Mouse (Mus musculus) megakaryocyte-erythroid progenitor cell, adult 5-6 weeks (primary cell): ENCODE data around the gene Apon. TPM values are rescaled to one million over a fixed set of nuclear protein-coding genes. Genes with fewer than 3 reads are reported as not detected.
"Not testable (repeated sequence)": the region's sequence is repeated elsewhere in the genome, so short reads cannot be mapped to it uniquely, and the experiment has no call there.

ENCODE experiments used
- ATAC-seq: replicated peaks from 2 replicates; pipeline ENCODE4 v1.8.0; 2016; ENCODE audit warnings: mild to moderate bottlenecking, inconsistent platforms; ENCODE audit not compliant: severe bottlenecking, poor library complexity, low FRiP score, low TSS enrichment
- total RNA-seq, 2 experiments: library from RNA; stranded (forward) in 1 of 2; stranded (reverse) in 1 of 2; fragments of 200-1000, 215-1000 nt in 1 of 2; fragments of >200 nt in 1 of 2; fragmentation: Nextera tagmentation in 1 of 2; gene quantifications; 2 replicates each; pipeline ENCODE4 v1.2.3; 2014 to 2017

Apon gene
- total RNA-seq, 2 experiments from 2014 or later, result 1.7 TPM; not detected in 1

DNA sequence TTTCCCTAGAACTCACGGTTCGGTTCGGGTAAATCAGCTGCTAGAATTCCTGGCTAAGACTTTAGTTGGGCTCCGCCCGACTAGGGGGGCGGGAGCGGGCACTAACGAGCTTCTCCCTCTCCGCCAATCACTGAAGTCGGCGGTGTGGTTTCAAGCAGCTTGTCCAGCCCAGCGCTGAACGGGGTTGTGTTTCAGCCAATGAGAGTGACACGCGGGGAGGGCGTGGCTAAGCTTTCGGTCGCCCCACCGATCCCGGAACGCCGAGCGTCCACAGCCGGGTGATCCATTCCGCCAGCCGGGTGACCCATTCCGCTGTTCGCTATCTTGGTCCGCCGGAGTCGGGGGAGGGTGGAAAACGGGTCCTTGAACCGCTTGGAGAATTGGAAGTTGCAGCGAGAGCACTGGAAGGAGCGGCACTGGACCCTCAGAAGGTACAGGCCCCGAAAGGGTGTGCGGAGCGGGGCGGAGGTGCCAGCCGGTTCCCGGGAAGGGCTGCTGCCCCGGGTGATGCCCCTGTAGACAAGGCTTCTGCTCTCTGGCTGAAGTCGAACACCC lies 16.5 kb downstream of the Apon start, which contains the start of gene Stat2:
Gene Stat2 (plus strand): TSS at position 273 of the 555 bp plus-strand sequence.
- ATAC-seq, result peak; percentile 98

GRCm38 (mm10) chr10:128270866-128271265 lies 17.0 kb downstream of the Apon start:
- no peak for ATAC-seq

DNA sequence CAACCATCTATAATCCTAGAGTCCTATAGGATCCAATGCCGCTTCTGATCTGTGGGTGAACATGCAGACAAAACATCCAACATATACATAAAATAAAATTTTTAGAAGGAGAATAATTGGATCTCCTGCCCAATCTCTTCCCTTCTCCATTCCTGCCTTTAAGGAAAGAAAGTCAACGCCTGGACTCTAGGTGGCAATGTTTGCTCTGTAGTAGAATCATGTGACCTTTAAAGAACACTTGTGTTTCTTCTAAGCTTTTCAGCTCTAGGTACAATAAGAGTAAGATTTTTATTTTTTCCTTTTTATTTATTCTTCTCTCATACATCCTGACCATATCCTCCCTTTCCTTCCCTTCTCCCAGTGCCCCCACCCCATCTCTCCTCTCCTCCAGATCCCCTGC lies 18.0 kb downstream of the Apon start:
- no peak for ATAC-seq

DNA sequence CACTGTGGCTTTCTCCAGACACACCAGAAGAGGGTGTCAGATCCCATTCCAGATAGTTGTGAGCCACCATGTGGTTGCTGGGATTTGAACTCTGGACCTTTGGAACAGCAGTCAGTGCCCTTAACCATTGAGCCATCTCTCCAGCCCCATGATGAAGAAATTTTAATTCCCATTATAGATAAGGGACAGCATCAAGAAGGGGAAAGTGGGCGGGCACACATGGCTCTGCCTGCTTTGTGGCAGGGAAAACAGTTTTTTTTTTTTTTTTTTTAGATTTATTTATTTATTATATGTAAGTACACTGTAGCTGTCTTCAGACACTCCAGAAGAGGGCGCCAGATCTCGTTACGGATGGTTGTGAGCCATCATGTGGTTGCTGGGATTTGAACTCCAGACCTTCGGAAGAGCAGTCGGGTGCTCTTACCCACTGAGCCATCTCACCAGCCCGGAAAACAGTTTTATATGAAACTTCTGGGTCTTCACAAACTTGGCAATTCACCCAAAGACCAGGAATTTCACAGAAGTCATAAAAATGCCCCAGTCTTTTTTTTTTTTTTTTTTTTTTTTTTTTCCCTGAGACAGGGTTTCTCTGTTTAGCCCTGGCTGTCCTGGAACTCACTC lies 19.0 kb downstream of the Apon start:
- not testable (repeated sequence) for ATAC-seq

DNA sequence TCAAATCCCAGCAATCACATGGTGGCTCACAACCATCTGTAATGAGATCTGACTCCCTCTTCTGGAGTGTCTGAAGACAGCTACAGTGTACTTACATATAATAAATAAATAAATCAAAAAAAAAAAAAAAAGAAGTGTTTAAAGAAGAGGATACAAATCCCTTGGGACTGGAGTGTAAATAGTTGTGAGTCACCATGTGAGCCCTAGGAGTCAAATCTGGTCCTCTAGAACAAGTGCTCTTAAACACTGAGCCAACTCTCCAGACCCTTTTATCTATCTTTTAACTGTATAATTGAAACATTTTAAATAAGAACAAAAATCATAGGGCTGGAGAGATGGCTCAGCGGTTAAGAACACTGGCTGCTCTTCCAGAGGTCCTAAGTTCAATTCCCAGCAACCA lies 21.5 kb downstream of the Apon start:
- ATAC-seq, result not testable (repeated sequence)

- no peak for ATAC-seq
Observed at GRCm38 (mm10) chr10:128278158-128278557, 24.3 kb downstream of the Apon start.

DNA sequence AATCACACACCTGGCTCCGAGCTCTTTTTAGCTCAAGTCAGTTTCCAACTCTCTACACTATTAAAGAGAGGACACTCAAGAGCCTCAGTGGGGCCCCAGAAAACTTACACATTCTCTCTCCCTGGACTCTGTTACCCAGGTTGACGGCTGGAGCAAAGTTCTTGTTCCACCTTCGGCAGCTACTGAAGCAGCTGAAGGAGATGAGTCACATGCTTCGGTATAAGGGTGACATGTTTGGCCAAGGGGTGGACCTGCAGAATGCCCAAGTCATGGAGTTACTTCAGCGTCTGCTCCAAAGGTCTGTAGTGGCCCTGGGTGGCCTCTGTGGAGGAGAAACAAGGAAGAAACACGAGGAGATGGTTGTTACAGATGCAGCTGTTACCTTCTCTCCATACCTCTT lies 27.0 kb downstream of the Apon start:
- no peak for ATAC-seq

DNA sequence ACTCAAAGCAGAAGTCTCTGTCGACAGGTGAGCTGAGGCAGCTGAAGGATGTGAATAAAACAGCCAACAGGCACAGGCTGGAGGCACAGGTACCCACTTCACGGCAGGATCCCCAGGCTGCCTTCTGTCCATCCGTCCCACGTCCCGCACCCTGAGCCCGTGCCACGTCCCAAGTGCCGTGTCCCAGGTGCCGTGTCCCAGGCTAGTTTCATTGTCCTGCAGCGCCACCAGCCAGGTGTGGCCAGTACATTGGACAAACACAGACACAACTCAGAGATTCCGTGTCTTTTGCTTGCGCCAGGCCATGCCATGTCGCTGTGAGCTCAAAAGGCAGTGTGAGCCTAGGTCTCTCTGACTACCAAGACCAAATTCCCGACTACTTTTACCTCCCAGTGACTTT lies 27.8 kb downstream of the Apon start:
- no peak for ATAC-seq

DNA sequence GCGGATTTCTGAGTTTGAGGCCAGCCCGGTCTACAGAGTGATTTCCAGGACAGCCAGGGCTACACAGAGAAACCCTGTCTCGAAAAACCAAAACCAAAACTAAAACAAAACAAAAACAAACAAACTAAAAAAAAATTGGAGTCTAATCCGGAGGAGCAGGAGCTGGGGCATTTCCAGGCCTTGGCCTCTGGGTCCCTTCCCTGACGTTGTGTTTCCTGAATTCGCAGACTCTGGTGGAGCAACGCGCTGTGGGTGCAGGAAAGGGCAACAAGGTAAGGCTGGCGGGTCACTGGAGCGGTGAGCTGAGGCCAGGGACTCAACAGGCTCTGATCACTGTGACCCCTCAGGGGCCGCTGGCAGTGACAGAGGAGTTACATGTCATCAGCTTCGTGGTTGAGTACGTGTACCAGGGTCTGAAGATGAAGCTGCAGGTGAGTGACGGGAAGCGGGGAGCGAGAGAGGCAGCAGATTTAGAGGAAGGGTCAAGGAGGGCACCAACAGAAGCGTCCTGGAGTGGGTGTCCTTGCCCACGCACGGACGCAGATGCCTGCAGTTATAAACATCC lies 29.1 kb downstream of the Apon start:
- no peak for ATAC-seq

DNA sequence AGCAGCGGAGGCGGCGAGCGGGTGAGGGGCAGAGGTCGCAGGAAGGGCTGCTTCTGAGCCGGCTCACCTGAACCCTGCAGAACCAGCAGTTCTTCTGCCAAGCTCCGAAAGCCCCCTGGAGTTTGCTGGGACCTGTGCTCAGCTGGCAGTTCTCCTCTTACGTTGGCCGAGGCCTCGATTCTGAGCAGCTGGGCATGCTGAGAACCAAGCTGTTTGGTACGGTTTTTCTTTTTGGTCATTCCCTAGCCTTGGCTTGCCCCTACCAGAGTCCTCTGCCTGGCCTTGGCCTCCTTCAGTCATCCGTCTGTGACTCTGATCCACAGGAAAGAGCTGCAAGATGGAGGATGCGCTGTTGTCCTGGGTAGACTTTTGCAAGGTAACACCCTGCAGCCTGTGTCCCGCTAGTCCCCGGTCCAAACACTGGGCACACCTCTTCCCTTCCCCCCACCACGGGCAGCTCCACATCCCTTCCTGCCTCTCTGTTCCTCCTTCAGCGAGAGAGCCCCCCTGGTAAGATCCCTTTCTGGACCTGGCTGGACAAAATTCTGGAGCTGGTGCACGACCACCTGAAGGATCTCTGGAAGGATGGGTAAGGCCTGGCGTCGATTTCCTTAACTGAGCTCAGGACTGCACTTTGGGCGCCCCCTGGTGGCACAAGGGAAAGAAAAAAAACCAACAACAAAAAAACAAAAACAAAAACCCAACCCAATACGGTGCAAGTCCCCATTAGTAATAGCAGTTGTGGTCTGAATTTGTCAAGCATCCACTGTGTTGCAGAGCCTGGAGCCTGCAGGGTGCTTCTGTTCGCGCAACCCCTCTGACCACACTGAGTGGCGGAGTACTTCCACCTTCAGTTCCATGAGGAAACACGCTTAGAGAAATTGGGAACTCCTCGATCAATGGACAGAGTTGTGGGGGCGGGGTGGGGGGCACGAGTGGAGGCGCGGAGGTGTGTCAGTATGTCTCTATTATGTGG lies 30.0 kb downstream of the Apon start:
- peak; percentile 64 for ATAC-seq

DNA sequence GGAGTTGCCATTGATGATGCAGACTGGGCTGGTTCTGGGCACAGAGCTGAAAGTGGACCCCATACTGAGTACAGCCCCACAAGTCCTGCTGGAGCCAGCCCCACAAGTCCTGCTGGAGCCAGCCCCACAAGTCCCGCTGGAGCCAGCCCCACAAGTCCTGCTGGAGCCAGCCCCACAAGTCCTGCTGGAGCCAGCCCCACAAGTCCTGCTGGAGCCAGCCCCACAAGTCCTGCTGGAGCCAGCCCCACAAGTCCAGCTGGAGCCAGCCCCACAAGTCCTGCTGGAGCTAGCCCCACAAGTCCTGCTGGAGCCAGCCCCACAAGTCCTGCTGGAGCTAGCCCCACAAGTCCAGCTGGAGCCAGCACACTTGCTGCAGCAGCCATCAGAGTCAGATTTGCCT lies 36.7 kb downstream of the Apon start:
- not testable (repeated sequence) for ATAC-seq

DNA sequence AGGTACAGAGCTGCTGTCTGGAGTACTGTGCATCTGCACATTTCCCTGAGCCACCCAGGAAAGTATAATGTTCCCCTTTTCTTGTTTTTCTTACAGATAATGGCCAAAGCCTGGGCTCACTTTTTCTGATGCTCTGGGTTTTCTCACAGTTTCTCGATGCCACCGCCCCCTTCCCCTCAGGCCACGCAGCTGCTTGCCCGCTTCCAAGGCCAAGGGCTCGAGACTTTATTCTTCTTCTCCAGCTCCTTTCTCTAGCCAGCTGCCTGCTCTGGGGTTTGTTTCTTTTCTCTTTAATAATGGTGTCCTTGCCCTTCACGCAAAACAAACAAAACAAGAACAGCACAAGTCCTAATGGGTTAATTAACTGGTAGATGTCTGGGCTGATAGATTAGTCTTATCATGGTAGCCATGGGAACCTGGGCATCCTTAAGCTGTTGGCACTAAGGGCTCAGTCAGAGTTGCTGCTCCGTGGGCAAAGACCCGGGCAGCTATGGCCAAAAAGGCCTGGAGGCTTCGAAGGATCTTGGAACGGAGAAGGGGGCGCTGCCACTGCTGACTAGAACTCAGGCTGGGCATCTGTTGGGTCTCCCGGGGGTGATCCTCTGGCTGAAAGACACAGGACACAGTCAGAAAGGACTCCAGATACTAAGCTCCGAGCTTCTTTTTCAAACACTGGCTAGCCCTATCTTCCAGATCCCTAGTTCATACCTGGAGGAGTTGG lies 42.6 kb downstream of the Apon start:
- no peak for ATAC-seq

- ATAC-seq, result no peak
Observed at GRCm38 (mm10) chr10:128297221-128297620, 43.3 kb downstream of the Apon start.

DNA sequence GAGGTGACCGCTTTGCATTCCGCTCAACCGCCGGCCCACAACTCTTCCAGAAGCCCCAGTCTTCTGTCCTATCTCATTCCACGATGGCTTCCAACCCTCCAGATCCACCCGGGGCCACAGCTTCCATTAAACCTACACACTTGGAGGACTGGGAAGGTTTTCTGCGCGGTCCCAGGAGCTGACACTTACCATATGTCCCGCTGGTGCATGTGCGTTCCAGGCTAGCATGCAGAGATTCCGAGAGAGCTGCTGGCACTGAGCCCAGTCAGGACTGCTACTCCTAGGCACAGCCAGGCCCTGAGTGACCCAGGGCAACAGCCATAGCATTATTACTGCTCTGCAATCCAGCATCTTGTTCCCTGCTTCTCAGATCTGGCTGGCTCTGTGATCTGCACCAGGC lies 43.7 kb downstream of the Apon start:
- ATAC-seq, result no peak

DNA sequence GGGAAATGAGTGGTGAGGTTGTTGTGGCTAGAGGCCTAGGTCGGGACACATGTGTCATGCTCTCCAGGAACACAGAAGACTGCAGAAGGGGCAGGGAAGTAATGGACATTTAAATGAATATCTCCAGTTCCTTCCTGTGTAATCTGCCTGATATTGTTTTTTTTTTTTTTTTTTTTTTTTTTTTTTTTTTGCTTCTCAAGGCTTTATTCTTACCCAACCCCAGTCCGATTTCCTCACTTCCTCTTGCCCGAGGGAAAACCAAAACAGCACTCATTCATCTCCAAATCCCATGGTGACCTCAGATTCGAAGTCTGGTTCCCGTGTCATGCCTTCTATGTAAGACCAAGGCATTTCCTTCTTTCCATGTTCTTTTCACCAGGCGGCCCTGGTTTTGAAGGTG lies 44.3 kb downstream of the Apon start:
- no peak for ATAC-seq

DNA sequence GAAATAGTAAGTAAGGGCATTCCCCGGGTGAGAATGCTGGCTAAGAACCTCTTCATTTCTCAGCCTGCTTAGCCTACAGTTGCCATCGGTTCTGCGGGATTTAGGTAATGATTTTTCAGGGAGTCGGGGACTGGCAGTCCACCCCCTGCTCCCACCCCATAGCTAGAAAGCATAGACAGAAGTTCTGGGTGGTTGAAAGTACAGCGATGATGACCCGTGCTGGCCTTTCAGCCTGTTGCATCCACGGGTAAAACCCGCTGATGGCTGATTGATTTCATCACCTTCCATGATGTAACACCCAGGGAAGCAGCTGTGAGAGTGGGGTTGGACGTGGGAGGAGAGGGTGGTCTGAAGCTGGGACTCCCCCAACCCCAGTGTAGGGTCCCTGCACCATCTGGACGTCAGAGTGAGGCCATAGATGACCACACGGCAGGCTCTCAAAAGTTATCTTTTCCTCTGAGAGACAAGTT lies 44.8 kb downstream of the Apon start, which contains the start of gene Il23a:
Gene Il23a (minus strand): TSS at position 51 of the 470 bp plus-strand sequence.
- ATAC-seq, result no peak

DNA sequence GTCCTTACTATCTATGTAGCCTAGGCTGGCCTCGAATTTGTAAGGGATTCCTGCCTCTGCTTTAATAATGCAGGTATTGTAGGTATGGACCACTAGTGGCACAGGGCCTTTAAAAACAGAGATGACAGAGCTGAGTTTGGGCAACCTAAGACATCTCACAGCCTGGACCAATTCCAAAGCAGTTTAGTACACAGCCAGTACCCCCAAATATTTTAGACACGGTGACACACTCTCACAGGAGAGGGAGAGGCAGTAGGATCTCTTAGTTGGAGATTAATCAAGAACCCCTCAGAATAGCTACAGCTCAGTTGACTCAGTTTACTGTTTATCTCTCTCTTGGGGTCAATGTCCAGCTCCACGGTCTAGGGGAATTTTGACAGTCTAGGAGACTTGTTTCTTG lies 48.5 kb downstream of the Apon start:
- no peak for ATAC-seq

DNA sequence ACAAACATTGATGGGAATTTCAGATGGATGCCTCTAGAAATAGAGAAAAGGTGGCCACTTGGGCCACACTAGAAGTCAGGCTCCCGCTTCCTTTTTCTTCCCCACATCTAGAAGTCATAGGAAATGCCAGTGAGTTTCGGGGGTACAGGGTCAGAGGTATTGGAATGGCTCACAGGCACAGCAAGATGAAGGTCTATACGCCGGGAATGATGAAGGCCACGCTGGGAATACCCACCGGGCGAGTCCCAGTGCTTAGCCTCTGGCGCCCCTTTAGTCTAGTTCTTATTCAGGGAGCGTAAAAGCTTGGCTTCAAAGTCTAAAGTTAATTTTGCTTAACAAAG lies 48.9 kb downstream of the Apon start:
- ATAC-seq, result peak; percentile 20; the same call in 1 of the 2 replicates
